Mouse (Mus musculus): Measurements from ENCODE around the gene Slc25a36.

The Slc25a36 gene

GRCm38 (mm10) chr9:97111506-97111905 is 549 bp upstream of the Slc25a36 start:
- CTCF ChIA-PET: interaction anchor here (0.6 kb wide), 1 partner anchor 61 kb away, joined by 18 read pairs; no protein-coding TSS in a partner anchor

- CTCF ChIA-PET: no interaction called here
Observed at GRCm38 (mm10) chr9:97106481-97107160, 4.3 kb downstream of the Slc25a36 start.

DNA sequence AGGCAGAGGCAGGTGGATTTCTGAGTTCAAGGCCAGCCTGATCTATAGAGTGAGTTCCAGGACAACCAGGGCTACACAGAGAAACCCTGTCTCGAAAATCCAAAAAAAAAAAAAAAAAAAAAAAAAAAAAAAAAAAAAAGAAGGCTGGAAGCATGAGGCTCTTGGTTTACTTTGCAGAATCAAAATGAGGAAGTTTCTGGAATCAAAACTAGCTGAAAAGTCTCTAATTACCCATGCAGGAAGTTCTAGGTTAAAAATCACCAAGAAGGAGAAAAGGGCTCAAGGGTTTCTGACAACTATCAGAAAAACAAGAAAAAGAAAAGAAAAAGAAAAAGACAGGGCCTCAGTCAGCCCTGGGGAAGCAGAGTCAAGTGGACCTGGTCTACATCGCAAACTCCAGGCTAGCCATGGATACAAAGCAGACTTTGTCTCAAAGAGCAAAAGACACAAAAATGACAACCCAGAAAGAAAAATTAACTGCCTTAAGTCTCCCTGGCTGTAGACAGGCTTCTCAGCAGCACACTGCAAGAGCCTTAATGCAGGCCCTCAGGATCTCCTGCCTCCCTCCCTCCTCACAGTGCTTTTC is 5.5 kb downstream of the Slc25a36 start:
- CTCF ChIA-PET: interaction anchor here (0.7 kb wide), 1 partner anchor 302 kb away, joined by 26 read pairs; no protein-coding TSS in a partner anchor

DNA sequence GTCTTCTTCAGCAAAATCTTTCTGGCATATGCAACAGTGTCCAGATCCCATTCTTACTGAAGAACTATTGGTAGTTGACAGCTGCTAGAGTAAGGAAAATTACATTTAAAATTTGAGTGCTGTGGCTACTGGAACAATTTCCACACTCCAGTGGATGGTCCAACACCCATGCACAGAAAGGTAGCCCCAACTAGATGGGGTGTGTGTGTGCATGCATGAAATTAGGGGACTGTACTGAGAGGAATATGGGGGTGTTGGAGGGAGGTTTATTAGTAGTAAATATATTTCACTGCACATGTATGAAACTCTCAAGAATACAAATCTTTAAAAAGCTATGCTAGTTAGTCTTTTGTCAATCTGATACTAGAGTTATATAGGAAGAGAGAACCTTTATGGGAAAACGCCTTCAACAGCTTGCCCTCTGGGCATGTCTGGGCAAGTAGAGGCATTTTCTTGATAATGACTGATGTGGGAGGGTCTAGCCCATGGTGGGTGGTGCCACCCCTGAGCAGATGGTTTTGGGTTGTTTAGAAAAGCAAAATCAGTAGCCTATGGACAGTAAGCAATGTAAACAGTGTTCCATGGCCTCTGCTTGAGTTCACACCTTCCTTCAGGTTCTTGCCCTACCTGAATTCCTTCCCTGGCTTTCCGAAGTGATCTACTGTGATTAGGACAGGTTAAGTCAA is 7.4 kb downstream of the Slc25a36 start:
- CTCF ChIA-PET: no interaction called here

- CTCF ChIA-PET: interaction anchor here (0.6 kb wide), 1 partner anchor 699 kb away, joined by 4 read pairs; no protein-coding TSS in a partner anchor
Observed at GRCm38 (mm10) chr9:97098985-97099384, 12.0 kb downstream of the Slc25a36 start.

DNA sequence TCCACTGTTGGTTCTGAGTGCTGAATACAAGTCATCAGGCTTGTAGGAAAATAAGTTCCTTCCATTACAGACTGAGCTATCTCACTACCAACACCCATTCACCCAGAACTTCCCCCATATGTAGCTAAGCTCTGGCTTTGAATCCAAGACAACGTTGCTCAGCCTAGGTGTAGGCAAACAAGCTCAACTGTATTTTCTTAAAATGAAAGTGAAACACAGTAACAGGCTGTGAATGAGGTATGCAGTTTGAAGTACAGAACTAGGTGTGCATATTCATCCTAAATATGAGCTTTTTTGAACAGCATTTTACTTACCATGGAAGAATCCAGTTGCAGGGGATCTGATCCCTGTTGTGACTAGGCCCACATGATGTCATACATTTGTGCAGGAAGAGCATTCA is 14.8 kb downstream of the Slc25a36 start:
- CTCF ChIA-PET: no interaction called here

GRCm38 (mm10) chr9:97087850-97088249 is 23.1 kb downstream of the Slc25a36 start:
- CTCF ChIA-PET: no interaction called here

GRCm38 (mm10) chr9:97084628-97085027 is 26.3 kb downstream of the Slc25a36 start:
- CTCF ChIA-PET: interaction anchor here (0.6 kb wide), 1 partner anchor 758 kb away, joined by 4 read pairs; no protein-coding TSS in a partner anchor

DNA sequence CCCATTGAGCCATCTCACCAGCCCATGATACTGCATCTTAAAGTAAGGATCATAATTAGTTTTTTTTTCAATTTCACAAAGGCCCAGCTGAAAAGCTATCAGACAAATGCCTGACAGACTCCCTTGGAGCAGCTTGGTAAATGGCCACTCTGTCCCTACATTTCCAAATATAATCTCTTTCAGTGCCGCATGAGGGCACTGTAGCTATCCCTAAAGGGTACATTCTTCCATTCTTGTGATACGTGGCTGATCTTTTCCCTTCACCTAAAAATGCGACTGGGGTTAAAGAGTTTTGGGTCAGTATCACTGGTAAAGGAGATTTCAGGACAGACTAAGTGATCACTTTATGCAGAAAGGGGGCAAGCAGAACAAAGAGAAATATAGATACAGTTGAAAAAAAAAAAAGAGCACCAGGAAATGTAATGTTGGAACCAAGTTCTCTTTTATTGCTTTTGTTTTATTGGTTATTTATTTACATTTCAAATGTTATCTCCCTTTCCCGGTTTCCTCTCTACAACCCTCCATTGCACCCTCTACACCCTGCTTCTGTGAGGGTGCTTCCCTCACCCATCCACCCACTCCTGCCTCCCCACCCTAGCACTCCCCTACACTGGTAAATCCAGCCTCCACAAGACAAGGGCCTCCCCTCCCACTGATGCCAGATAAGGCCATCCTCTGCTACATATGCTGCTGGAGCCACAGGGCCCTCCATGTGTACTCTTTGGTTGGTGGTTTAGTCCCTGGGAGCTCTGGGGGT is 29.7 kb downstream of the Slc25a36 start:
- CTCF ChIA-PET: no interaction called here

GRCm38 (mm10) chr9:97069911-97070310 is 41.0 kb downstream of the Slc25a36 start:
- CTCF ChIA-PET: interaction anchor here (0.6 kb wide), 1 partner anchor 1333 kb away, joined by 3 read pairs; no protein-coding TSS in a partner anchor

DNA sequence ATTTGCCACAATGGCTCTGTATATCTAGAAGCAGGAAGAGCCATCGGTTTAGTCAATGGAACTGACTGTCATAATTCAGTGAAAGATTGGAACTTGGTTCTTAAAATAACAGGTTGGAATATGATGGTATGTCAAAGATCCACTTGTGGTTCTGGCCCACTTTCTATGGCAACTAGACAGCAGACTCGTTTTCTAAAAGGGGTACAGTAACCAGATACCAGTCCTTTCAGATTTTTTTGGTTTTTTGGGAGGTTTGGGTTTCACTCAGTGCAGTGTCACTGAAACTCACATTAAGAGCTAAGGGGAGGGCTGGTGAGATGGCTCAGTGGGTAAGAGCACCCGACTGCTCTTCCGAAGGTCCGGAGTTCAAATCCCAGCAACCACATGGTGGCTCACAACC is 41.5 kb downstream of the Slc25a36 start:
- CTCF ChIA-PET: no interaction called here

DNA sequence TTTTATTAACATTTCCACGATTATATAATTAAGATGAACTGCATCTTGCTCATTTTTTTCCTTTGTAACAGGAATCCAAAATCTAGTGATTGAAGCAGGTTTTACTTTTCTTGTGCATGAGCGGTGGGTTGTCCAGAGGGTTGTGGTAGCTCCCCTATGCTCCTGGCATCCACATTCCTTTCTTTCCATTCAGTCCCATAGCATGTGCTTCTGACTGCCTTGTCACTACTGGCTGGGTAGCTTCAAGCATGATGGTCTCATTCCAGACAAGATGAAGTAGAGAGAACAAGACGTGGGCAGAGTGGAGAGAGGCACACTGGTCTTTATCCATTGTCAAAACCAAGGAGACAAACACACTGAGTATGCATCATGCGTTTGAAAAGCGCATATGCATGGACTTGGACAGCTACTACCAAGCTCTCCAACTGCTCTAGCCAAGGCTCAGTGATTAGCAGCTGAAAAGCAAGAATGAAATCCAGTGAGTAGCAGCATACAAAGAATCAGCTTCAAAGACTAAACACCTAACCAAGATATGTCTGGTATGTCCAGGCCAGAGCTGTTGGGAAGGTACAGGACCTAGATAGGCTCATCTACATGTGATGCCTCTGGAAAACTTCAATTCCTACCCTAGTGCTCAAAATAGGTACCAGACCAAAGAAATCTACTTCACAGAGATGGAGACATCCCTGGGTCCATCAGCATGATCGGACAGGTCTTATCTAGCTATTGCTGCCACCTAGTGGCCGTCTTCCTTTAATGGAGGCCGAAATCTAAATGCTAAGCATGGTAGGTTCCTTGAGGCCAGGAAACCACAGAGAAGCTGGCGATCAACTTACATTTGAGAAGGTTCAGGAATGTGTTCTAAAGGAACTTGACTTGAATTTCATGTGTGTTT is 42.5 kb downstream of the Slc25a36 start:
- CTCF ChIA-PET: interaction anchor here (1.2 kb wide), 1 partner anchor 12 kb away, joined by 3 read pairs; no protein-coding TSS in a partner anchor

- CTCF ChIA-PET: no interaction called here
Observed at GRCm38 (mm10) chr9:97067761-97068160, 43.2 kb downstream of the Slc25a36 start.

- CTCF ChIA-PET: no interaction called here
Observed at GRCm38 (mm10) chr9:97065885-97066284, 45.1 kb downstream of the Slc25a36 start.

- CTCF ChIA-PET: no interaction called here
Observed at GRCm38 (mm10) chr9:97065216-97065615, 45.7 kb downstream of the Slc25a36 start.

GRCm38 (mm10) chr9:97064161-97064560 is 46.8 kb downstream of the Slc25a36 start:
- CTCF ChIA-PET: no interaction called here

- CTCF ChIA-PET: no interaction called here
Observed at GRCm38 (mm10) chr9:97061696-97062095, 49.3 kb downstream of the Slc25a36 start.

DNA sequence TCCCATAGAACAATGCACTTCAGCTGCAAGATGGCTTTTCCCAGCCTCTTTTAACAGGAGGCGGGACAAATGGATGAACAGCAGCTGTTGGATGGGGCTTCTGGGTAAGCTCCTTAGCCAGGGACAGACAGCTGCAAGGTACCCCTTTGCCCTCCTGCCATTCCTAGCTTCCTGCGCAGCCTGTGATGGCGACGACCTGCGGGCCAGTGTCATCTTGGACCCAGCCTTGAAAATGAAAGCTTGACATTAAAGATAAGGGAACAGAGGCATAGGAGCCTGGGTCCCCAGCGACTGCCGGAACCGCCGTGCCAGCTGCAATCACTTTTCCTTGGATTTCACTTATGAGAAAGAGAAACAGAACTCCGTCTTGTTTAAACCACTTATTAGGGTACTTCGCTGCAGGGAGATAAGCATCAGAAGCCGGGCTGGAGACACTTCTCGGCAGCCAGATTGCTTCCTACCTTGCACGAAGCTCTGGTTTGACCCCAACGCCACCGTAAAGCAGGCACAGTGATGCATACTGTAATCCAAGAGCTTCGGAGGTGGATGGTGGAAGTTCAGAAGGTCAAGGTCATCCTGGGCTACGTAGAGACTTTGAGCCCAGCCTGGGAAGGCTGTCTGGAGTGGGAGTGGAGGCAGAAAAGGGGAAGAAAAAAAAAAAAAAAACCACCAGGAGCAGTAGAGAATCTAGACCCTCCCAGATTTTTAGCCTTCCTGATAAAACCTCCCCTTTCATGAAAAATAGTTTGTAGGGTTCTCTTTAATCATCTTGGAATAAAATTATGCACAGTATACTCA is 54.2 kb downstream of the Slc25a36 start:
- CTCF ChIA-PET: interaction anchor here (0.7 to 1.3 kb wide), 2 partner anchors 12 to 148 kb away, joined by 3 to 10 read pairs; no protein-coding TSS in a partner anchor

- CTCF ChIA-PET: interaction anchor here (1.3 kb wide), 1 partner anchor 13 kb away, joined by 3 read pairs; no protein-coding TSS in a partner anchor
Observed at GRCm38 (mm10) chr9:97055906-97056305, 55.1 kb downstream of the Slc25a36 start.

- CTCF ChIA-PET: no interaction called here
Observed at GRCm38 (mm10) chr9:97051176-97051575, 59.8 kb downstream of the Slc25a36 start.

Data from spleen, embryonic (tissue).